Mouse (Mus musculus): ENCODE data around the gene Pax5. TPM values are rescaled to one million over a fixed set of nuclear protein-coding genes. Genes with fewer than 3 reads are reported as not detected.

Gene Pax5
- total and polyA plus RNA-seq, 3 experiments: not detected

DNA sequence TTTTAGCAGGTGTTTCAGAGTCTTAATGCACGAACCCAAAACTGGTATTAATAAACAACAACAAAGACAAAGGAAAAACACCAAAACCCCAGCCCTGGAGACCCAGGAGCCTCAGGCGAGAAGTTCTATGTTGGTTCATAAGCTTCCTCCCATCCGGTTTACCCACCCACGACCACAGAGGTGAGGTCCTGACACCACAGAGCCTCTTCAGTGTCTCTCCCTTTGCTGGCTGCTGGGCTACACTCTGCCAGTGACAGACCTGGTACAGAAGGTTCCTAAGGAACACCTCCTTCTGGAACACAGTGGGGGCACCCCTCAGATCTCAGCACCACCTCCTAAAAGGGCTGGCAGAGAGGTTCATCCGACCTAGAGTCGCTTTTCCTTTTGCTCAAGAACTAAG is 216.5 kb downstream of the Pax5 start:
- H3K27me3 ChIP-seq (ENCODE audit: control insufficient read depth in 1 of 2, insufficient read depth in 2 of 2, low read length in 2 of 2): no peaks in the 10 kb centered on the region
- no peak overlapping the region for H3K27ac ChIP-seq (ENCODE audit: control insufficient read depth, low read depth, low read length)
- no peaks in the 10 kb centered on the region for H3K9me3 ChIP-seq (replicated peaks; ENCODE audit: insufficient read depth, low read length)
- no peak for DNase-seq (ENCODE audit: low read depth, low spot score)
- H3K4me3 ChIP-seq (ENCODE audit: control insufficient read depth in 1 of 2, insufficient read depth in 1 of 2, low read depth in 2 of 2, low read length in 2 of 2): no peak overlapping the region
- H3K79me2 ChIP-seq (ENCODE audit: control insufficient read depth, insufficient read depth, low read length, poor library complexity): no peaks in the 10 kb centered on the region
- no peak overlapping the region for H3K9ac ChIP-seq (ENCODE audit: control insufficient read depth, low read depth, low read length, poor library complexity, severe bottlenecking)
- no peak for TF ChIP-seq POLR2A (IDR thresholded peaks at IDR 0.05; ENCODE audit: control insufficient read depth in 1 of 2, insufficient read depth in 1 of 2, low read depth in 1 of 2, low read length in 2 of 2, poor library complexity in 1 of 2)
- TF ChIP-seq MXI1 (IDR thresholded peaks at IDR 0.05; ENCODE audit: low read depth, low read length): no peak
- TF ChIP-seq ETS1 (IDR thresholded peaks at IDR 0.05; ENCODE audit: low read depth, low read length): no peak
- no peak for TF ChIP-seq GABPA (IDR thresholded peaks at IDR 0.05; ENCODE audit: low read depth, low read length)
- TF ChIP-seq SMC3 (IDR thresholded peaks at IDR 0.05; ENCODE audit: low read depth, low read length): no peak
- TF ChIP-seq CHD2 (IDR thresholded peaks at IDR 0.05; ENCODE audit: low read length): no peak
- no peak for TF ChIP-seq CHD1 (IDR thresholded peaks at IDR 0.05; ENCODE audit: low read depth, low read length)
- TF ChIP-seq BHLHE40 (IDR thresholded peaks at IDR 0.05; ENCODE audit: borderline replicate concordance, low read depth, low read length): no peak
- no peak for TF ChIP-seq GATA1 (IDR thresholded peaks at IDR 0.05; ENCODE audit: low read depth, low read length)
- TF ChIP-seq NRF1 (IDR thresholded peaks at IDR 0.05; ENCODE audit: insufficient read depth, low read depth, low read length, poor library complexity, severe bottlenecking): no peak
- TF ChIP-seq MAZ (IDR thresholded peaks at IDR 0.05; ENCODE audit: low read depth, low read length): no peak
- TF ChIP-seq ZKSCAN1 (IDR thresholded peaks at IDR 0.05; ENCODE audit: low read depth, low read length): no peak
- TF ChIP-seq E2F4 (IDR thresholded peaks at IDR 0.05; ENCODE audit: borderline replicate concordance, low read depth, low read length): no peak
- no peak for TF ChIP-seq ELF1 (IDR thresholded peaks at IDR 0.05; ENCODE audit: low read depth, low read length)
- H3K36me3 ChIP-seq (ENCODE audit: control insufficient read depth in 1 of 2, insufficient read depth in 2 of 2, low read length in 2 of 2): no peaks in the 10 kb centered on the region
- H3K4me1 ChIP-seq (ENCODE audit: control insufficient read depth in 1 of 2, insufficient read depth in 2 of 2, low read length in 2 of 2): no peaks in the 10 kb centered on the region

DNA sequence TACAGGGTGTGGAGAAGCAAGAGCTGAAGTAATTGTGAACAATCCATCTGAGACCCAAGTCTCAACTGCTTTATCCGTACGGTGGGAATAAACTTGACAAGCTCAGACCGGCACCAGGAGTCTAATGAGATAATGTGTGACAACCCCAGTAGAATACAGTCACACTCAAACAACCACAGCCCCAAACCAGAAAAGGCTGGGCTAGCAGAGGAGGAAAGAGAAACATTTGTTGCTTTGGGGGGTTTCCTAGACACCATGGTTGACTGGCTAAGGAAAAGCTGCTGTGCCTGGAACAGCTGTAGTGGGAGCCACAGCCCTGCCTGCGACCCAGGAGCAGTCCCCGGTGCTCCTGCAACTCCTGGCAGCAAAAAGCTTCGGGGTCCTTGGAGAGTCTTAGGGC is 219.4 kb downstream of the Pax5 start:
- TF ChIP-seq SIN3A (IDR thresholded peaks at IDR 0.05; ENCODE audit: low read length): no peak
- TF ChIP-seq ZMIZ1 (IDR thresholded peaks at IDR 0.05; ENCODE audit: low read depth, low read length): no peak
- no peak for TF ChIP-seq TBP (IDR thresholded peaks at IDR 0.05; ENCODE audit: low read depth, low read length)
- no peak for TF ChIP-seq BHLHE40 (IDR thresholded peaks at IDR 0.05; ENCODE audit: borderline replicate concordance, low read depth, low read length)
- TF ChIP-seq NRF1 (IDR thresholded peaks at IDR 0.05; ENCODE audit: insufficient read depth, low read depth, low read length, poor library complexity, severe bottlenecking): no peak
- TF ChIP-seq MAFK (IDR thresholded peaks at IDR 0.05; ENCODE audit: borderline replicate concordance, low read depth, low read length): no peak
- TF ChIP-seq GABPA (IDR thresholded peaks at IDR 0.05; ENCODE audit: low read depth, low read length): no peak
- no peak for TF ChIP-seq JUND (IDR thresholded peaks at IDR 0.05; ENCODE audit: low read depth, low read length)
- no peak for TF ChIP-seq UBTF (IDR thresholded peaks at IDR 0.05; ENCODE audit: borderline replicate concordance, insufficient read depth, low read depth, low read length)
- no peak for TF ChIP-seq HCFC1 (IDR thresholded peaks at IDR 0.05; ENCODE audit: low read depth, low read length)
- TF ChIP-seq MAZ (IDR thresholded peaks at IDR 0.05; ENCODE audit: low read depth, low read length): no peak
- Histone ChIP-seq H3K4me3 (ENCODE audit: control insufficient read depth in 1 of 2, insufficient read depth in 1 of 2, low read depth in 2 of 2, low read length in 2 of 2) (no peak overlapping the region), H3K4me1 (ENCODE audit: control insufficient read depth in 1 of 2, insufficient read depth in 2 of 2, low read length in 2 of 2) (no peaks in the 10 kb centered on the region), H3K27ac (ENCODE audit: control insufficient read depth, low read depth, low read length) (no peak overlapping the region), H3K9ac (ENCODE audit: control insufficient read depth, low read depth, low read length, poor library complexity, severe bottlenecking) (no peak overlapping the region), H3K9me3 (replicated peaks; ENCODE audit: insufficient read depth, low read length) (no peaks in the 10 kb centered on the region), H3K36me3 (ENCODE audit: control insufficient read depth in 1 of 2, insufficient read depth in 2 of 2, low read length in 2 of 2) (no peaks in the 10 kb centered on the region), H3K79me2 (ENCODE audit: control insufficient read depth, insufficient read depth, low read length, poor library complexity) (no peaks in the 10 kb centered on the region), H3K27me3 (ENCODE audit: control insufficient read depth in 1 of 2, insufficient read depth in 2 of 2, low read length in 2 of 2) (no peaks in the 10 kb centered on the region)
- DNase-seq (ENCODE audit: low read depth, low spot score): no peak

All from MEL (cell line).